Mouse (Mus musculus): ENCODE results near the gene Thap4. TPM values are rescaled to one million over a fixed set of nuclear protein-coding genes. Genes with fewer than 3 reads are reported as not detected.
A peak's percentile ranks its signal among the peaks of the same experiment; 100 is the strongest.

Gene Thap4
- polyA plus RNA-seq, 1 experiment from 2014 or later = 59.0 TPM

DNA sequence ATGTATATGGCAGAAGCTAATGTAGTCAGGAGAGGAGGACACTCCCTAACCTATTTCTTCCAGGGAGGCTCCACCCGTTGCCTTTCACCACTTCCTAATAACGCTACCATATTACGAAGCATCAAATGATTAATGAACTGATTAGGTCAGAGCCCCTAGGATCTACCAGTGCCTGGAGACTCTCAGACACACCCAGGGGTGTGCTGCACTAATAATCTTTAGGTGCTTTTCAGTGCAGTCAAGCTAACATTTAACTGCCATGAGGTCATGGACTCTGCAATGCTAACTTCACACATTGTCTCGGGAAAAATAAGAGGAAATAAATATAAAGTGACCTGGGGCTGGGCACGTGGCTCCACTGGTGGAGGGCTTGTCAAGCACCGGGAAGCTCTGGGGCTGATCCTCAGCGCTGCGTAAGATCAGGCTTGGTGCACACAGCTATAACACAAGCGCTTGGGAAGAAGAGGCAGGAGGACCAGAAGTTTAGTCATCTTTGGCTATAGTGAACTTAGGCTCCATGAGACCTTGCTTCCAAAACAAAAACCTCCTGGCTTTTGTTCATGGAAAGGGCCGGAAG, 51.1 kb downstream of the Thap4 start:
- H3K4me1 ChIP-seq (replicated peaks; ENCODE audit: control insufficient read depth, insufficient read depth, low read length) = no peaks in the 10 kb centered on the region
- H3K27ac ChIP-seq (ENCODE audit: low read depth, low read length) = 0 out of 2 replicates have a peak overlapping the region, but pooled peaks have one; percentile 7
- WGBS = 53% methylated on average over 10 of the region's 10 CpGs
- no peaks in the 10 kb centered on the region for H3K27me3 ChIP-seq (replicated peaks; ENCODE audit: control insufficient read depth, insufficient read depth, low read length)
- peak; percentile 88 for ATAC-seq
- no peak for TF ChIP-seq CTCF (IDR thresholded peaks at IDR 0.05; ENCODE audit: low read depth)
- H3K9me3 ChIP-seq (ENCODE audit: control insufficient read depth) = no peaks in the 10 kb centered on the region
- no peak overlapping the region for H3K4me3 ChIP-seq (ENCODE audit: low read depth, low read length)
- no peak overlapping the region for H3K4me2 ChIP-seq (replicated peaks; ENCODE audit: low read depth)
- H3K36me3 ChIP-seq (ENCODE audit: control insufficient read depth, insufficient read depth) = peaks cover 10% of the 10 kb centered on the region
- H3K9ac ChIP-seq (ENCODE audit: low read depth, low read length) = no peak overlapping the region

DNA sequence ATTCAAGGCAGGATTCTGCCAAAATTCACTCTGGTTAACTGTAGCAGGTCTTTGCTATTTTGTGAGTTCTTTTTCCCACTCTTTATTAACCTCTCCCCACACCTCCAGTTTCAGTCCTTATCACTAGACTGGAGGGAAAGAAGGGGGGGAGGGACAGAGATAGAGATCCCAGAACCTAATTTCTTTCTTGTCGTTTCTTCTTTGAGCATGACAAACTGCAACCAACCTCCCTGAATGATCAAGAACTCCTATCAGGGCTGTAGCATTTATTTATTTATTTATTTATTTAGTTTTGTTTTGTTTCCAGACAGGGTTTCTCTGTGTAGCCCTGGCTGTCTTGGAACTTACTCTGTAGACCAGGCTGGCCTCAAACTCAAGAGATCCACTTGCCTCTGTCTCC, 52.6 kb downstream of the Thap4 start:
- 70% methylated on average over 1 of the region's 1 CpGs for WGBS
- Histone ChIP-seq H3K36me3 (ENCODE audit: control insufficient read depth, insufficient read depth) (peaks cover 7% of the 10 kb centered on the region), H3K27ac (ENCODE audit: low read depth, low read length) (no peak overlapping the region), H3K9ac (ENCODE audit: low read depth, low read length) (no peak overlapping the region), H3K27me3 (replicated peaks; ENCODE audit: control insufficient read depth, insufficient read depth, low read length) (no peaks in the 10 kb centered on the region), H3K4me2 (replicated peaks; ENCODE audit: low read depth) (no peak overlapping the region), H3K4me3 (ENCODE audit: low read depth, low read length) (no peak overlapping the region), H3K4me1 (replicated peaks; ENCODE audit: control insufficient read depth, insufficient read depth, low read length) (no peaks in the 10 kb centered on the region), H3K9me3 (ENCODE audit: control insufficient read depth) (no peaks in the 10 kb centered on the region)
- ATAC-seq = no peak
- no peak for TF ChIP-seq CTCF (IDR thresholded peaks at IDR 0.05; ENCODE audit: low read depth)

- 80% methylated on average over 4 of the region's 4 CpGs for WGBS
- no peak for TF ChIP-seq CTCF (IDR thresholded peaks at IDR 0.05; ENCODE audit: low read depth)
These were observed 55.5 kb downstream of the Thap4 start for GRCm38 (mm10) chr1:93699159-93699558.

DNA sequence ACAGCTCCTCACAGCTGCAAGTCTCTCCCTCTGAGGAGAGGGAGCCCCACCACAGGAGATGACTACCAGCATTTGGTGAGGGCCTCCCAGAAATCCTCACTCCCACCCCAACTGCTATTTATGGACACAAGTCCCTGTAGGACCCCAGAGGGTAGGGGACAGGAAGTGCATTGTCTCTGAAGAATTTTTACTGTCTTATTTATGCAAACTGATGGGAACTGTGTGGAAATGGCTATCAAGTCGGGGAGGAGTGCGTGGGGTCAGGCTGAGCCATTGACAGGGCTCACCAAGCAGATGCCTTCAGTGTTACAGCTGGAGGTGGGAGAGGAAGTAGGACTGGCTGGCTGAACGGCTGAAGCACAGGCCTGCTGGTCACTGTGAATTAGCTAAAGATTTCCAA, 57.3 kb downstream of the Thap4 start:
- no peak overlapping the region for H3K4me3 ChIP-seq (ENCODE audit: low read depth, low read length)
- no peaks in the 10 kb centered on the region; the same call in 1 of the 2 replicates for H3K4me1 ChIP-seq (replicated peaks; ENCODE audit: control insufficient read depth, insufficient read depth, low read length)
- no peak overlapping the region for H3K9ac ChIP-seq (ENCODE audit: low read depth, low read length)
- H3K27me3 ChIP-seq (replicated peaks; ENCODE audit: control insufficient read depth, insufficient read depth, low read length) = no peaks in the 10 kb centered on the region
- no peak for ATAC-seq
- H3K27ac ChIP-seq (ENCODE audit: low read depth, low read length) = no peak overlapping the region; the same call in 1 of the 2 replicates
- TF ChIP-seq CTCF (IDR thresholded peaks at IDR 0.05; ENCODE audit: low read depth) = no peak
- H3K9me3 ChIP-seq (ENCODE audit: control insufficient read depth) = no peaks in the 10 kb centered on the region
- H3K4me2 ChIP-seq (replicated peaks; ENCODE audit: low read depth) = no peak overlapping the region
- WGBS = 57% methylated on average over 3 of the region's 3 CpGs
- peaks cover 3% of the 10 kb centered on the region; the same call in 1 of the 2 replicates for H3K36me3 ChIP-seq (ENCODE audit: control insufficient read depth, insufficient read depth)

More at GRCm38 (mm10) chr1:93699159-93699558, 55.5 kb downstream of the Thap4 start:
- Histone ChIP-seq H3K4me1 (replicated peaks; ENCODE audit: control insufficient read depth, insufficient read depth, low read length) (no peaks in the 10 kb centered on the region; the same call in 1 of the 2 replicates), H3K9me3 (ENCODE audit: control insufficient read depth) (no peaks in the 10 kb centered on the region), H3K4me3 (ENCODE audit: low read depth, low read length) (no peak overlapping the region), H3K36me3 (ENCODE audit: control insufficient read depth, insufficient read depth) (peaks cover 3% of the 10 kb centered on the region; the same call in 1 of the 2 replicates), H3K27ac (ENCODE audit: low read depth, low read length) (no peak overlapping the region), H3K9ac (ENCODE audit: low read depth, low read length) (no peak overlapping the region), H3K4me2 (replicated peaks; ENCODE audit: low read depth) (no peak overlapping the region), H3K27me3 (replicated peaks; ENCODE audit: control insufficient read depth, insufficient read depth, low read length) (no peaks in the 10 kb centered on the region)
- no peak for ATAC-seq

DNA sequence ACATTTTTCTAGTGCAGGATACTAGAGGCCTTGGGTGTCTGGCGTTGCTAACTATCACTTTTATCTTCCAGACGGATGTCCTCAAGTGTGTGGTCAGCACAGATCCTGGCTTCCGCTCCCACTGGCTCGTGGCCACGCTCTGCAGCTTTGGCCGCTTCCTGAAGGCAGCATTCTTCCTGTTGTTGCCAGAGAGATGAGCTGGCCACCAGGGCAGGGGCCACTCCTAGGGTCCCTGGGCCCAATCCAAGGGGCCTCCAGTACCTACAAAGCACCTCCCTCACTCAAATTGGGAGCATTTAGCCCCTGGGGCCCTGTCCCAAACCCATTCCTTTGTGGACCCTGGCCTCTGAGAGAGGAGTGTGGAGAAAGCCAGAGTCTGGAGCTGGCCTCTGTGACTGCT, 59.7 kb downstream of the Thap4 start:
- 69% methylated on average over 6 of the region's 6 CpGs for WGBS
- H3K36me3 ChIP-seq (ENCODE audit: control insufficient read depth, insufficient read depth) = peaks cover 3% of the 10 kb centered on the region; the same call in 1 of the 2 replicates
- H3K4me2 ChIP-seq (replicated peaks; ENCODE audit: low read depth) = no peak overlapping the region
- no peak overlapping the region for H3K4me3 ChIP-seq (ENCODE audit: low read depth, low read length)
- H3K9me3 ChIP-seq (ENCODE audit: control insufficient read depth) = no peaks in the 10 kb centered on the region
- H3K27ac ChIP-seq (ENCODE audit: low read depth, low read length) = peak overlapping the region; percentile 41; the same call in 1 of the 2 replicates
- ATAC-seq = no peak
- 0 out of 2 replicates have a peak overlapping the region, but pooled peaks have one; percentile 17 for H3K9ac ChIP-seq (ENCODE audit: low read depth, low read length)
- H3K27me3 ChIP-seq (replicated peaks; ENCODE audit: control insufficient read depth, insufficient read depth, low read length) = no peaks in the 10 kb centered on the region
- H3K4me1 ChIP-seq (replicated peaks; ENCODE audit: control insufficient read depth, insufficient read depth, low read length) = no peaks in the 10 kb centered on the region; the same call in 1 of the 2 replicates
- TF ChIP-seq CTCF (IDR thresholded peaks at IDR 0.05; ENCODE audit: low read depth) = no peak

GRCm38 (mm10) chr1:93693943-93694342, 60.7 kb downstream of the Thap4 start:
- peak overlapping the region; percentile 81 for H3K27ac ChIP-seq (ENCODE audit: low read depth, low read length)

More at GRCm38 (mm10) chr1:93693943-93694342, 60.7 kb downstream of the Thap4 start:
- Histone ChIP-seq H3K4me1 (replicated peaks; ENCODE audit: control insufficient read depth, insufficient read depth, low read length) (no peaks in the 10 kb centered on the region; the same call in 1 of the 2 replicates), H3K9ac (ENCODE audit: low read depth, low read length) (no peak overlapping the region), H3K9me3 (ENCODE audit: control insufficient read depth) (no peaks in the 10 kb centered on the region), H3K27me3 (replicated peaks; ENCODE audit: control insufficient read depth, insufficient read depth, low read length) (no peaks in the 10 kb centered on the region), H3K4me2 (replicated peaks; ENCODE audit: low read depth) (peak overlapping the region; percentile 2), H3K4me3 (ENCODE audit: low read depth, low read length) (no peak overlapping the region; the same call in 1 of the 2 replicates), H3K36me3 (ENCODE audit: control insufficient read depth, insufficient read depth) (peaks cover 3% of the 10 kb centered on the region; the same call in 1 of the 2 replicates)
- TF ChIP-seq CTCF (IDR thresholded peaks at IDR 0.05; ENCODE audit: low read depth) = no peak; the same call in 1 of the 2 replicates
- ATAC-seq = peak; percentile 11
- WGBS = 77% methylated on average over 10 of the region's 10 CpGs

Data from intestine, postnatal 0 days (tissue).